Mouse (Mus musculus): ENCODE data around the gene Shisal1.
A peak's percentile ranks its signal among the peaks of the same experiment; 100 is the strongest.

Shisal1 gene

GRCm38 (mm10) chr15:84425733-84426132 lies 21.2 kb downstream of the Shisal1 start:
- no peak for DNase-seq (ENCODE audit: low spot score)

DNA sequence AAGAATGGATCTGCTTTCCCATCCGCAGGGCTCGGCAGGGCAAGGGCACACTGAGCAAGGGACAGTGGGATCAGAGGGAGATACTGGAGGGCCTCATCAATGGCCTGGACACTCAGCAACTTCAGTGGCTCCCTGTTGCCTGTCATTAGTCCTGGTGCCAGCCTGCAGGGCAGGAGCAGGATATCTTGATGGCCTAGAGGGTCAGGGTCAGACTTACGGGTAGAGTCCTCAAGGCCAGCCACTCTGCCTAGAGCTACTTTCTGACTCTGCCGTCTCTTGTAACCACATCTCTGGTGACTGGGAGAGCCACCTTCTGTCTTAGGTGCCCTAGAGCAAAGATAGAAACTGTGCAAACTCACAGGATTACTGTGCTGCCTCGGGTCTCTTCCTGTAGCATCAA lies 23.1 kb downstream of the Shisal1 start:
- no peak for DNase-seq (ENCODE audit: low spot score)

DNA sequence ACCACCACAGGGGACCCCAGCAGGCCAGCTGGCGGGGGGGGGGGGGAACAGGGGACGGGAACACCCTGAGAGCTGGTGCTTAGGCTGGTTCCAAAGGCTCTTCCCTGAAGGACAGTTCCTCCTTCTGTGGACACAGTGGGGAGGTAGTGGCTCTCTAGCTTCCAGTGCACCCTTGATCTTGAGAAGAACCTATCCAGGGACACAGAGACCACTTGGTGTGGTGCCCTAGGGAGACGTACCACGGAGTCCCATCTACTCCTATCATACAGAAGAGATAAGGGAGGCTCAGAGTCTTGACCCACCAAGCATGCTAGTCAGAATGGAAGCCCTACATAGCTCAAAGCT lies 28.7 kb downstream of the Shisal1 start:
- no peak for DNase-seq (ENCODE audit: low spot score)

DNA sequence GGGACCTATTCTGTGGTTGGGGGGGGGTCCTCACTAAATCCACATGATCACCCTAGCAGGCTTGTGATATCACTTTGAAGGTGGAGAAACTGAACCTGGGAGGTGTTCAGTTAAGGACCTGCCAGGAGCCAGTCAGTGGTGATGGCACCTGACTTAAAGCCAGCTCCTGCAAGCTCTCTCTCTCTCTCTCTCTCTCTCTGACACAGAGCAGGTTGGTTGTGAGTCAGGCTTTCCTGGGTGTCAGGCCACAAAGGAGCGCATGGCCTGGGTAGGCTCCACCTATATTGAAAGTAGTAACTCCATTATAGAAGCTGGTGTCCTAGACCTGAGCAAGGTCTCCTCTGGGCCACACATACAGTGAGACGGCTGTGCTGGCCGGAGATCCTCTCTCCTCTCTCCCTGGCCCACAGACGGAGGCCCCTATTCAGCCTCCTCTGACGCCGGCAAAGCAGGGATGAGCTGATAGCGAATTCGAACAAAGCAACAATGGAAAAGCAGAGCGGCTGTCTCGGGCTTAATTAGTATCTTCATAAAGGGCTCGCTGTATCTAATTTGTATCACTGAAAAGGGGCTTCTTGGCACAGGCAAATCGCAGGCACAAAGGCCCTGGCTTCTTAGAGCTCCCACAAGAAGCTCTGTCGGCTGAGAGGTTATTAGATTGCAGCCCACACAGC lies 29.2 kb downstream of the Shisal1 start:
- DNase-seq (ENCODE audit: low spot score), result no peak

DNA sequence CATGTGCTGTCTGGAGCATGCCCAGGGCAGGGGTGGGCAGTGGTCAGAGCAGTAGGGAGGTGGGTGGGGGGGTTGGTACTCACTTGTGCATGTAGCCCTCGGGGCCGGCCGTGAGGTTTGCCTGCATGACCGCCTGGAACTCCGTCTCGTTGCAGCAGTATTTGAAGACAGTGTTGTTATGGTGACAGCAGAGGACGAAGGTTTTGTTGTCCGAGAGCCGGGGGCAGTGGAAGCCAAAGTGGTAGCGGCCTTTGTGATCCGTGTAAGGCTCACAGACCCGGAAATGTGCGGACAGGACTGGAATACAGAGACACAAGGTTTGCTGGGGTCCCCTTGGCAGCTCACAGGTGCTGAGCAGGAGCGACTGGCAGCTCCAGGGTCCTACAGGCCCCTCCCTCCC lies 29.9 kb downstream of the Shisal1 start:
- no peak for DNase-seq (ENCODE audit: low spot score)

DNA sequence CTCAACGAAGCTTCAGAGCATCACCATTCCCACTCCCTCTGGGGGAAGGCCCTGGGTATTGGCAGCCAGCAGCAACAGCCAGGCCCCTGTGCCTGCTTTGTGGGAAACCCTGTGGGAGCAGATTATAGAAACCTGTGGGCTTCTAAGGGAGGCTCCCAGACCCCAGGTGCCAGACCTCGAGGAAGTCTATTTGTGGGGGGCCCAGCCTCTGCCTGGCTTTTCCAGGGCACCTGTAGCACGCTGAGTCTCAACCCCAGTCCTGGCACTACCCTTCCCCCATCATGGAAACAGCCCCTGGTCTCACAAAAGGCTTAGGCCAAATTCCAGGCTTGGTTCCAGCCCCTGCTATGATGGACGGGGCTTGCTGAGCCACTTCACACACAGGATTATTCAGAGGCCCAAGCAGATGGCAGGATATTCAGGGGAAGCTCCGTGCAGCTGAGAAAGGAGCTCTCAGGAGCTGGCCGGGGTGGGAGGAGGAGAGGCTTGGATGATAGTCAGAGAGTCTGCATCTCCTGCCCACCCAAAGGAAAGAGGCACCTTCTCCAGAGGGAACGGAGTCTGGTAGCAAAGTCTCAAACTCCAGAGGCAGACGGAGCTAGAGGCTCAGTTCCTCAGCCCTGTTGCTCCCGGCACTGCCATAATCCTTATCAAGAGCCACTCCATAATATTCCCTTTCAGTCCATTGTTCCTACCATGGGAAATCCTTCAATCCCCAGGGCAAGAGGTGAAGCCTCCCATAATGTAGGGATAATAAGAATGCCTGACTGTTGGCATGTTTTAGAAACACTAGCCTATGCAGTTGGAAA lies 32.7 kb downstream of the Shisal1 start:
- no peak for DNase-seq (ENCODE audit: low spot score)

- DNase-seq (ENCODE audit: low spot score), result peak; percentile 74
Observed at GRCm38 (mm10) chr15:84412409-84412808, 34.5 kb downstream of the Shisal1 start.

DNA sequence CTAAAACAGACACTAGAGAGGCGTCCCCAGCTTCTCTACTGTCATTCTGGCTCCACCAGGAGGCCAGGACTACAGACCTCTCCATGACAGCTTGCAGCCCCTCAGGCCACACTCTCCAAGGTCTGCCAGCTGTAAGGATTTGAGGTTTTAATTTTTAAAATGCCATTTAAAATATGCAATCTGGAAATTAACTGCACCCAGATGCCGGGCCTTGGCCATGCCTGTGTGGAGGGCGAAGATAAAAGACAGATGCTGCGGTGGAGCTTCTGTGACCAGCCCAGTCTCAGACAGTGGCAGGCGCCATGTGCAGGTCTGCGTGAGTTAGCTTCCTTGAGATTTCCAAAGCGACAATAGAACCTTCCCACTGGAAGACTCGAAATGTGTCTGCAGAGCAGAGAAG lies 36.8 kb downstream of the Shisal1 start:
- no peak for DNase-seq (ENCODE audit: low spot score)

- DNase-seq (ENCODE audit: low spot score), result no peak
Observed at GRCm38 (mm10) chr15:84408576-84408975, 38.3 kb downstream of the Shisal1 start.

DNA sequence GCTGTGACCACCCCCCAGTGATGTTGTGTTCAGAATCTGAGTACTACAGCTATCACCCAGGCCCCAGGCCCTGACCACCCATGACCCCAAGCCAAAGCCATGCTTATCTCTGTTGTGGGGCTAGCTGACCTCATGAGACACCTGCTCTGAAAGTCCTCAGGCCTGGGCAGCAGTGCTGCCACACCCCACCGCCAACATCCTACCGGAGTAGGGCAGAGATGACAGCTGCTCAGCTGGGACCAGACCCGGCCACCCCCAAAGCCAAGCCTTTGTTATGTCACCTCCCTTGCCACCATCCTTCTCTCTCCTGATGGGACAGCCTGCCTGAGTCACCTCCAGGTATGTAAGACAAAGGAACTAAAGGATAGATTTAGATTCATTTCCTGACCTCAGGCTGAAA lies 41.1 kb downstream of the Shisal1 start:
- DNase-seq (ENCODE audit: low spot score), result no peak

- DNase-seq (ENCODE audit: low spot score), result no peak
Observed at GRCm38 (mm10) chr15:84403454-84404113, 43.3 kb downstream of the Shisal1 start.

GRCm38 (mm10) chr15:84398617-84399016 lies 48.3 kb downstream of the Shisal1 start:
- DNase-seq (ENCODE audit: low spot score), result no peak

GRCm38 (mm10) chr15:84397663-84398169 lies 49.2 kb downstream of the Shisal1 start:
- no peak for DNase-seq (ENCODE audit: low spot score)

- no peak for DNase-seq (ENCODE audit: low spot score)
Observed at GRCm38 (mm10) chr15:84395341-84396067, 51.4 kb downstream of the Shisal1 start.

DNA sequence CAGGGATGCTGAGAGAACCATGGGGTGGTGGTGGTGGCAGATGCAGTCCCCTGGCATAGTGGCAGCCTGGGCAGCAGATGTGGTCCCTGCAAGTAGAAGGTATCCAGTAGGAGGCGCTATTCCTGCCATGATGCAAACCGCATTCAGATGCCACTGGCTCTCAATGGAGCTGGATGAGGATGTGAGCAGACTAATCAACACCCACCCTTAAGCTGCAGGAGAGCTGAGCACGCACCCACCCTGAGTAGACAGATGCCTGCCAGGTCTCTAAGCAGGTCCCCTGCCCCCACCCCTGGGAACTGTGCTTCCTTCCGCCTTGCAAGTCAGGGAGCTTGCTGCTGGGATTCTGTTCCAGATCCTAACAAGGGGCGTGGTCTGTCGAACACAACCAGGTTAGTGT lies 53.6 kb downstream of the Shisal1 start:
- DNase-seq (ENCODE audit: low spot score), result no peak

DNA sequence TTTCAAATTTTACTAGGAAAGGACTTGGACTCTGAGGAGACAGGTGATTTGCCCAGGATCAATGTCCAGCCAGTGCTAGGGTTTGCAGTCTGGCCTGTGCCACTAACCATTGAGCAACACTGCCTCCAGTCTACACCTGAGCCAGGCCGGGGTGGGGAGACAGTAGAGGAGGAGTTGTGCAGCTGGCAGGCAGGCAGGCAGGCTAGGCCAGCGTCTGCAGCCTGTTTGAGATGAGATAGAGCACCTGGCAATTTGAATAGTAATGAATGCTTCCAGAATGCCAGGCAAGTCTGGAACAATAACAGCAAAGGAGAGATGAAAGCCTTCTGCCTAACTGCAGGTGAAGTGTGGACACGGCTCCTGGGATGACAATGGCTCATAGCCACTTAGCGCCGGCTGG lies 54.1 kb downstream of the Shisal1 start:
- DNase-seq (ENCODE audit: low spot score), result no peak

GRCm38 (mm10) chr15:84392131-84392530 lies 54.8 kb downstream of the Shisal1 start:
- DNase-seq (ENCODE audit: low spot score), result no peak

- no peak for DNase-seq (ENCODE audit: low spot score)
Observed at GRCm38 (mm10) chr15:84388698-84389131, 58.2 kb downstream of the Shisal1 start.

GRCm38 (mm10) chr15:84385995-84386565 lies 60.8 kb downstream of the Shisal1 start:
- DNase-seq (ENCODE audit: low spot score), result no peak

DNA sequence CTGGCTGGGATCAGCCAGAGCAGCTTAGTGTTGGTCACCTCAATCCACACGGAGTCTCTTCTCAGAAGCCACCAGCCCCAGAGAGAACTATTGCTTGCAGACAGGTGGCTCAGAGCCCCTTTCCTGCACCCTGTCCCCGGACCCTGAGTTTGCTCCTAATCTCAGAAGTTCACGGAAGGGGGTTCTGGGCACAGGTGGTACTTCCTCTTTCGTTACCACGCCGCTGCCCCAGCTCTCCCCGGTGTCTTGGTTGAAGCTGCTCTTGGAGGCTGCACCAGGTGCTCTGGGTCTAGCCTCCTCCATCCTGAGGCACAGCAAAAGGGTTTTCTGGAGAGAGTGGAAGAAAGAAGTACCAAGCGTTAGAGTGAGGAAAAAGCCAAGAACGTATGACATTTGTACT lies 62.8 kb downstream of the Shisal1 start:
- no peak for DNase-seq (ENCODE audit: low spot score)

DNA sequence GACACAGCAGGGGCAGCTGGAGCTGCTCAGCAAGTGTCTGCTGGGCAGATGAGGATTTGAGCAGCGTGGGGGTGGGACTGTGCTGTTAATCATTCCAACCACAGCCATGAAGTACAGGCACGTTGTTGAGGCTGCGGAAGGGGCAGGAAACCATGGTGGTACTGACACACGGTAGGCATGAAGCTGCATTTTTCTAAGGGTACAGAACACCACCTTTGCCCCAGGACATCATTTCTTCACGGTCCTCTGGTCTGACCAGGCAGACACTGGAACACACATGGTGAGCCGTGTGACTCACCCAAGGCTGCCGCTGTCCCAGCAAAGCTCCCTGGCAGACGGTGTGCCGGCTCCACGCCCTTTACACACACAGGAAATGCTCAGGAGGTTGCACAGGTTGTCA lies 66.7 kb downstream of the Shisal1 start:
- DNase-seq (ENCODE audit: low spot score), result no peak

DNA sequence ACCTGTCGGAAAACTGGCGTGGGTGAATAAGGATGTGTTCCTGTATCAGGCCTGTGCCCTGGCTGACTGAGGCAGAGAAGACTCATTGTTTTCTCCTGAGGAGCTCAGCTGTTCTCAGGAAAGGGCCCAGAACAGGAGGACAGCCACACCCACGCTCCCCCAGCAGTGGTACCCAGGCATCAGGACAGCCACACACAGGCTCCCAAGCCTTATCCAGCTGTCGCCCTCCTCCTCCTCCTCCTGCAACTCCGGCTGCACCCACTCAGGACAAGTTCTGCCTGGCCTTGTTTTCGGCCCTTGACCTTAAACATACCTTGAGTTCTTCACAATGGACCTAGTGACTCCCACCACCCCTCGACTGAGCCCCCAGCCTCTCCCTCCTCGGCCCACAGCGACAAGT lies 68.2 kb downstream of the Shisal1 start:
- DNase-seq (ENCODE audit: low spot score), result no peak

Measured in lung, postnatal 25 days (tissue).